Mouse (Mus musculus) adrenal gland, adult (tissue): ENCODE measurements around the gene Paxbp1.
A peak's percentile ranks its signal among the peaks of the same experiment; 100 is the strongest.

Experiments used
- DNase-seq, 2 experiments: peaks; one replicate each; pipeline ENCODE4 v3.0.0; 2022 to 2023; ENCODE audit warnings: low spot score in 1 of 2; ENCODE audit not compliant: inconsistent age in 2 of 2

Paxbp1 gene

GRCm38 (mm10) chr16:91056043-91056821, 11.9 kb upstream of the Paxbp1 start:
- DNase-seq = no peak

DNA sequence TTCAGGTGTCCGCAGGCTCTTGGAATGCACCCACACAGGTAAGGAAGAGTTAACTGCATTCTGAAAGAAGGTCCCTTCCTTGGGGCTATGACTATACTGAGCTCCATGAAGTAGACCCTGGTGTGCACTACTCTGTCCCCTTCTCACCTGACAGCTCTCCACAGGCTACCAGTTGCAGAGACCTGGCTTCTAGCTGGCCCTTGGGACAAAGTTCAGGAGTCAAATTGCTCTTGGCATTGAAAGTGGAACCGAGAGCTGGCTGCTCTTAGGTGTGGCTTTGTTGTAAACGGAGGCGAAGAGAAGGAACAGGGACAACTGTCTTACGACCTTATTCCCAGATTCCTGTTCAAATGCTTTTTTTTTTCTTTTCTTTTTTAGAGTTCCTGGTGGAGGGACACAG, 10.8 kb upstream of the Paxbp1 start:
- DNase-seq = no peak

GRCm38 (mm10) chr16:91053599-91053998, 9.3 kb upstream of the Paxbp1 start:
- no peak for DNase-seq

- DNase-seq = peak; percentile 37 to 66
Measured at GRCm38 (mm10) chr16:91045511-91045910, 1.2 kb upstream of the Paxbp1 start.

GRCm38 (mm10) chr16:91043461-91044248, 688 bp downstream of the Paxbp1 start:
- peak; percentile 69 to 89 for DNase-seq

GRCm38 (mm10) chr16:91042640-91043039, 1.7 kb downstream of the Paxbp1 start:
- peak in 1 of 2 experiments; percentile 61 for DNase-seq

DNA sequence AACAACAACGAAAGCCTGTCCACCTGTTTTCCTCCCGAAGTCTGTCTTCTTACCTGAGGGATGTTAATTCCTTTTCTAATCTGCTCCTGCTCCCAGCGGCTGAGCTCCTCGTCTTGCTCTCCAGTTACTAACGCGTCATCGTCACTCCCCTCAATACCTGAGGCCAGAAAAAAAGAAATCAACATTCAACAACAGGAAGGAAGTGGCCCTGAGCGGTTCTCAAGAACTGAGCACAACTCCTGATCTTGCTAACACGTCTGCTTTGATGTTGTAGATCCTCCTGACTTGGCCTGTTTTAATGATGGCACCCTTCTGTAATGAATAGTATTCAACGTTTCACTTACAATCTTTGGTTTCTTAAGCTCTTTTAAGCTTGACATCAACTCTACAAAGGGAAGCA, 8.5 kb downstream of the Paxbp1 start:
- DNase-seq = no peak

DNA sequence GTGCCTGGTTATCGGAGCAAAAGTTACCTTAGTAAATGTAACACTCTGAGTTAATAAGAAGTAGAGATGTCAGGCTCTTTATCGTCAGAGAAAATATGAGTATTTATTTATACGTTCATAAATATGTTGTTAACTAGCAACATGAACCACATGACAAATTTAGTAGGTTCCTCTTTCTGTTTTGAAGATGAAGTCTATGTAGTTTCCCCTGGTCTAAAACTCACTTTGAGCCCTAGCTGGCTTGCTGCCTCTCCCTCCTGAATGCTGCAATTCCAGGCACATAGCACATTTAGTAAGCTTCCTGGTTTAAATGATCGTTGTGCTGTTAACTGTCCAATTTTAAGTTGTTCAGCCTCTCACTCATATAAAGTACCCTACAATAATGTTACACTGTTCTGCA, 13.6 kb downstream of the Paxbp1 start:
- DNase-seq = no peak

DNA sequence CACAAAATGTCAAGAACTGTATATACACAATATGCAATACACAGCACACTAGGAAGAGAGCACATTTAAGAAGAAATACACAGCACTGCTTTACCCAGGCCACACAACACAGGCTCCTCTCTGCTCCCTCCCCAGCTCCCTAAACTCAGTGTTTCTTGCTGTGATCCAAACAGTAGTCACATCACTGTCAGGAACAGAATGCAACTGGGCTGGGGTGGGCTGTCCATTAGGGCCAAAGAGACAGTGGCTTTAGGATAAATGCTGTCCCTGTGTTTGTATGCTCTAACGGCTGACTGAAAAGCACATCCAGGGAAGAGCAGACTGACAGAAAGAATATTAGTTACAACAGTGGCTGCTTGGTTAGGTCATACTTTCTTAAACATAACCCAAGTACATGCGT, 14.4 kb downstream of the Paxbp1 start:
- DNase-seq = no peak

GRCm38 (mm10) chr16:91029161-91029743, 15.1 kb downstream of the Paxbp1 start:
- peak; percentile 18 to 72 for DNase-seq

- DNase-seq = no peak
Measured at GRCm38 (mm10) chr16:91026290-91026689, 18.1 kb downstream of the Paxbp1 start.

GRCm38 (mm10) chr16:91023384-91023783, 21.0 kb downstream of the Paxbp1 start:
- peak in 1 of 2 experiments; percentile 44 for DNase-seq

- no peak for DNase-seq
Measured at GRCm38 (mm10) chr16:91020842-91021483, 23.4 kb downstream of the Paxbp1 start.

DNA sequence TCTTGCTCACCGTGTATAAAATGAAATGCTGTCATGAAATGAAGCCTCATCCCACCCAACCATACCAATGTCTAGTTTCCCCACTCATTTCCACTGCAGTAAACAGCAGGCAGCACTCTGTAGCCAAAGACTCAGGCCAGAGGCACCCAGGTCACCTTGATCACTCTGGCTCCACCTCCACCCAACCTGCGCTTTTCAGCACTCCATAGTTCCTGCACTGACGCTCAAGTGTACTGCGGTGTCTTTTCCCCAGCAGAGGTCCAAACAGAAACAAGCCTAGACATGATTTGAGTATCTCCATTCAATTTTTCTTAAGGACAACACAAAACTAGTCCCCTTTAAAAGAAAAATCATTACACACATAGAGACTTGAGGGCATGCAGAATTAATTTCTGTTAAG, 24.9 kb downstream of the Paxbp1 start:
- DNase-seq = no peak

- peak; percentile 35 to 77 for DNase-seq
Measured at GRCm38 (mm10) chr16:91015761-91016160, 28.6 kb downstream of the Paxbp1 start.

DNA sequence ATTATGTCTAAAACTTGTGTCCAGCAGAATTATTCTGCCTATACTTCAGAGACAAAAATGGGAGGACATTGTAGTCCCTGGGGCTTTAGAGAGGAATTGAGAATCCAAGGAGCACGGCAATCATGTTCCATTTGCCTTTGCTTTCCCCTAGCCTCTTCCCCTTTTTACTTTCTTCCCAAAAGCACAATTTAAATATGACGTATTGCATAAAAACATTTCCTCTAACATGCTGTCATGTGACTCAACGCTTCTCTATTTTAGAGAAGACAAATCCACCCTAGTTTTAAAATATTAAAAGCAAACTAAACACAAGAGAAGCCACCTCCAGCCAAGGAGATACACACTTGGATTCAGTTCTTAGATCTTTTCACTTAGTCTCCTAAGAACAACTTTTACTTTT, 32.5 kb downstream of the Paxbp1 start:
- DNase-seq = no peak

GRCm38 (mm10) chr16:91011021-91011683, 33.2 kb downstream of the Paxbp1 start, which contains the start of gene Synj1:
Gene Synj1 (minus strand): TSS chr16:91011308.
- peak; percentile 95 to 97 for DNase-seq

DNA sequence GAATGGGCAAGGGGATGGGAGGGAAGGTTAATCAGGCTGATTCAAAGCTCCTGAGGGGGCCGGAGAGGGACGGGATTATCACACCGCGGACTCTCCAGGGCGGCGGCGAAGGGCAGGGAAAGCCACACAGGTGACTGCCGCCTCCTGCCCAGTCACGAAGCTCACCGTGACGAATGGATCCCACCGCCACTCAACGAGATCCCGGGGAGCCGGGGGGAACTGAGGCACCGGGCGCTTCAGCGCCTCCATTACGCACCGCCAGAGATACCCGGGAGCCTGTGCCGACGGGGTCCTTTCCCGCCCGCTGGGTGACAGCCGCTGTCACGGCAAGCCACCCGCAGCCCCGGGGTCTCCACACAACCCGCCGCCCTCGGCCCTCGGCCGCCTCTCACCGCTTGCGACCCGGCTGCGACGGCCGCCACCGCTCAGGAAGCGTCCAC, 33.7 kb downstream of the Paxbp1 start:
- DNase-seq = no peak

- DNase-seq = peak in 1 of 2 experiments; percentile 69
Measured at GRCm38 (mm10) chr16:91009942-91010529, 34.3 kb downstream of the Paxbp1 start.

DNA sequence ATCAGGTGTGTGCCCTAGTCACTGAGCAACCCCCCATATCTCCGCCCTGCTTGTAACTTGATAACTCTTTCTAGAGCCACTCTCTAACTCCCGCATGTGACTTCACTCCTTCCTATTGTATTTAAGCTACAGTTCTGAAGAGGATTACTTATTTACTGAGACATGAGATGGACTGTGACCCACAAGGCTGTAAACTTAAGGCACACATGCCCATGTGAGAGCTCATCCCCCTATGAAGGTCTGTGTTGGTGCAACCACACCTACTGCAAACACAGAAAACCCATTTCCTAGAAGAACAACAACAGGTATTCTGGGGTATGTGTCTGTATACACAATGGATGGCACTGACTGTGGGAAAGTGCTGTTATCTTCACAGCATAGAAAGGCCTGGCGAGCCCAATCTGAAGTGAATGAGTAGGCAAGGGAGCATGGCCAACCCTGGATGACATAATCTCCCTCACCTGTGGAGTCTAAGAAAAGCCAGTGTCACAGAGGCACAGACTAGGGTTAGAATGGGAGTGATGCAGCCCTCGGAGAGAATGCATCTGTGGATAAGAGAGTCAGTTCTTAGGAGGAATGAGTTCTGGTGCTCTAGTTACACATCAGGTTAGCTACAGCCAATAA, 39.3 kb downstream of the Paxbp1 start:
- no peak for DNase-seq
